Comparison of ENCODE assay signal across 9 mouse cellular contexts in the genomic region with DNA sequence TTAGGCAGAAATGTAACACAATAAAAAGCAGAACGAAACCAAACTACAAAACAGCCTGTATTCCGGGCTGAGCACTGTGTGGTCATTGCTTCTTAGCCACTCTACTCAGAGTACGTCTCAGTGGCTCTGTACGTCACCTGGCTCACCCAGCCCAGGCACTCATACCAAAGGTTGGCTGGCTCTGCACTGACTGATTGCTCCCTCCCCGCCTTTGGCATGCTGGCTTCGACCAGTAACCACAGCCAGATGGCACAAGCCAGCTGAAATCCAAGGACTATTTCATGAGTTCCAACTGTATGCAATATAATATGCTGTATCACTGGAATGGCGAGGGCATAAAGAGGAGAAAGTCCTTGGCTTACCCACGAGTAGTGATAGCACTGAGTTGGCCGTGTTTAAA.
A peak's percentile ranks its signal among the peaks of the same experiment; 100 is the strongest.
DNase-seq lines count a peak whose midpoint lies in the region; ATAC-seq lines count a peak whose summit lies in the region.
"Had no signal": no experiment of that assay in that cellular context is flagged by ENCODE, and none has a peak within 500 bp of the region (broad histone marks: within the 10 kb centered on the region; RNA-seq: fewer than 3 reads in every experiment).

No protein-coding gene starts in this region.

- DNase-seq in cerebellum, postnatal 10 days, result peak; percentile 77 to 85
- DNase-seq in cerebellum, adult 8-10 months, result no peak
- DNase-seq in limb, embryonic 10.5 days (ENCODE audit: low spot score), result no peak
- DNase-seq in gastrocnemius, adult 8-10 months (ENCODE audit: low spot score in 2 of 2), result peak; percentile 27 to 63
- DNase-seq in lung, postnatal 36 days, result peak; percentile 64
- DNase-seq in heart, postnatal 4 days, result no peak
- DNase-seq: liver, embryonic 13.5 days had no signal

- no peak overlapping the region for H3K4me2 ChIP-seq in limb, embryonic 12.5 days
- H3K4me2 ChIP-seq: liver, embryonic 13.5 days had no signal

- no peak for ATAC-seq in limb, embryonic 12.5 days (ENCODE audit: insufficient number of reproducible peaks, insufficient read depth, low FRiP score, low TSS enrichment, low read depth)
- no peak for ATAC-seq in erythroid progenitor cell, adult 5-6 weeks (replicated peaks; ENCODE audit: low FRiP score, poor library complexity, severe bottlenecking)

- no peak overlapping the region for H3K9ac ChIP-seq in limb, embryonic 12.5 days (replicated peaks)
- H3K9ac ChIP-seq: liver, embryonic 13.5 days had no signal

- H3K27ac ChIP-seq in limb, embryonic 12.5 days, result peak overlapping the region; percentile 50
- H3K27ac ChIP-seq in limb, embryonic 10.5 days, result no peak overlapping the region
- H3K27ac ChIP-seq: liver, embryonic 13.5 days had no signal

- H3K27me3 ChIP-seq in limb, embryonic 12.5 days, result no peaks in the 10 kb centered on the region
- H3K27me3 ChIP-seq in limb, embryonic 10.5 days (ENCODE audit: low read depth, poor library complexity, severe bottlenecking), result no peaks in the 10 kb centered on the region
- H3K27me3 ChIP-seq: liver, embryonic 13.5 days had no signal

- 60% methylated on average over 9 of the region's 9 CpGs for WGBS in limb, embryonic 12.5 days
- 79% methylated on average over 9 of the region's 9 CpGs for WGBS in limb, embryonic 10.5 days

- no peaks in the 10 kb centered on the region for H3K36me3 ChIP-seq in limb, embryonic 12.5 days
- no peaks in the 10 kb centered on the region for H3K36me3 ChIP-seq in limb, embryonic 10.5 days
- H3K36me3 ChIP-seq: liver, embryonic 13.5 days had no signal

- 0 out of 2 replicates have a peak, but pooled peaks cover 3% of the 10 kb centered on the region for H3K9me3 ChIP-seq in limb, embryonic 12.5 days
- no peaks in the 10 kb centered on the region for H3K9me3 ChIP-seq in limb, embryonic 10.5 days (replicated peaks)
- H3K9me3 ChIP-seq: liver, embryonic 13.5 days had no signal

- H3K4me1 ChIP-seq in limb, embryonic 12.5 days (replicated peaks), result peaks cover 13% of the 10 kb centered on the region
- peaks cover 8% of the 10 kb centered on the region for H3K4me1 ChIP-seq in limb, embryonic 10.5 days
- H3K4me1 ChIP-seq: liver, embryonic 13.5 days had no signal

- no peak overlapping the region for H3K4me3 ChIP-seq in limb, embryonic 12.5 days (replicated peaks)
- H3K4me3 ChIP-seq in limb, embryonic 10.5 days, result no peak overlapping the region
- H3K4me3 ChIP-seq: liver, embryonic 13.5 days had no signal

Comparison
In these comparisons a context has a peak if more than half of its experiments do, and no peak if none do; other contexts are left out.
1. DNase-seq: peak in cerebellum, postnatal 10 days (2 of 2), gastrocnemius, adult 8-10 months (2 of 2) and lung, postnatal 36 days (single experiment); none in cerebellum, adult 8-10 months (single experiment), limb, embryonic 10.5 days (single experiment) and heart, postnatal 4 days (single experiment).